In genomic region chr17:27422726-27423381, GRCm38 (mm10) we compare ENCODE assay signal across 7 mouse cellular contexts.
DNase-seq lines count a peak whose midpoint lies in the region; ATAC-seq lines count a peak whose summit lies in the region.

No protein-coding gene starts in this region.

- H3K4me1 ChIP-seq in midbrain, embryonic 12.5 days = peaks cover 27% of the 10 kb centered on the region

- DNase-seq in cerebellum, postnatal 36 days = peak; percentile 81 to 83
- peak; percentile 43 to 53 for DNase-seq in heart, adult 9 months (ENCODE audit: low spot score in 2 of 2)
- DNase-seq in layer of hippocampus, postnatal 10 days (ENCODE audit: low spot score in 2 of 2) = peak; percentile 59 to 74
- no peak for DNase-seq in urinary bladder, postnatal 36 days (ENCODE audit: low spot score in 2 of 2)

- H3K9me3 ChIP-seq in midbrain, embryonic 12.5 days = 0 out of 2 replicates have a peak, but pooled peaks cover under 1% of the 10 kb centered on the region

- no peak overlapping the region for H3K4me3 ChIP-seq in midbrain, embryonic 12.5 days

- H3K36me3 ChIP-seq in midbrain, embryonic 12.5 days = no peaks in the 10 kb centered on the region

- peak overlapping the region; percentile 84 for H3K27ac ChIP-seq in midbrain, embryonic 12.5 days (replicated peaks)

- no peak overlapping the region; the same call in 1 of the 2 replicates for H3K4me2 ChIP-seq in midbrain, embryonic 12.5 days (replicated peaks)

- H3K9ac ChIP-seq in midbrain, embryonic 12.5 days (replicated peaks) = no peak overlapping the region

- ATAC-seq in cerebellum, adult (ENCODE audit: insufficient number of reproducible peaks, low FRiP score, low TSS enrichment) = peak; percentile 60
- ATAC-seq in midbrain, embryonic 12.5 days (ENCODE audit: low FRiP score, low read depth) = peak; percentile 74
- ATAC-seq in megakaryocyte-erythroid progenitor cell, adult 5-6 weeks (replicated peaks; ENCODE audit: low FRiP score, low TSS enrichment, poor library complexity, severe bottlenecking) = no peak

- H3K27me3 ChIP-seq in midbrain, embryonic 12.5 days = no peaks in the 10 kb centered on the region; the same call in 1 of the 2 replicates

- 33% methylated on average over 10 of the region's 10 CpGs for WGBS in midbrain, embryonic 12.5 days

Comparison
In these comparisons a context has a peak if more than half of its experiments do, and no peak if none do; other contexts are left out.
1. DNase-seq: peak in cerebellum, postnatal 36 days (2 of 2), heart, adult 9 months (2 of 2) and layer of hippocampus, postnatal 10 days (2 of 2); none in urinary bladder, postnatal 36 days (0 of 2).